Comparison of ENCODE assay signal across 12 mouse cellular contexts in genomic region chr16:18135196-18135595, GRCm38 (mm10). TPM values are rescaled to one million over a fixed set of nuclear protein-coding genes. Genes with fewer than 3 reads are reported as not detected.
DNase-seq lines count a peak whose midpoint lies in the region; ATAC-seq and TF ChIP-seq lines count a peak whose summit lies in the region.
"Had no signal": no experiment of that assay in that cellular context is flagged by ENCODE, and none has a peak within 500 bp of the region (broad histone marks: within the 10 kb centered on the region; RNA-seq: fewer than 3 reads in every experiment).

No protein-coding gene starts in this region.

- no peak overlapping the region for H3K4me3 ChIP-seq in heart, adult 2 months
- no peak overlapping the region for H3K4me3 ChIP-seq in liver, embryonic 16.5 days (ENCODE audit: low read depth, low read length)
- H3K4me3 ChIP-seq in liver, embryonic 12.5 days = no peak overlapping the region
- H3K4me3 ChIP-seq in cerebellum, adult 2 months (replicated peaks; ENCODE audit: insufficient read depth, low read depth, low read length) = peak overlapping the region; percentile 32
- no peak overlapping the region for H3K4me3 ChIP-seq in midbrain, embryonic 10.5 days
- no peak overlapping the region for H3K4me3 ChIP-seq in thymus, adult 2 months (ENCODE audit: control insufficient read depth, insufficient read depth, low read length)
- H3K4me3 ChIP-seq: forebrain, embryonic 13.5 days; hindbrain, embryonic 10.5 days; lung, embryonic 15.5 days had no signal

- H3K9ac ChIP-seq in heart, adult 2 months (ENCODE audit: low read depth, low read length) = no peak overlapping the region
- no peak overlapping the region for H3K9ac ChIP-seq in liver, embryonic 16.5 days (ENCODE audit: low read depth, low read length)
- H3K9ac ChIP-seq in liver, embryonic 12.5 days = no peak overlapping the region
- H3K9ac ChIP-seq: forebrain, embryonic 13.5 days; lung, embryonic 15.5 days had no signal

- no peak overlapping the region for H3K27ac ChIP-seq in heart, adult 2 months
- H3K27ac ChIP-seq in liver, embryonic 16.5 days (ENCODE audit: low read length) = peak overlapping the region; percentile 20; the same call in 1 of the 2 replicates
- no peak overlapping the region for H3K27ac ChIP-seq in liver, embryonic 12.5 days
- H3K27ac ChIP-seq in cerebellum, adult 2 months (ENCODE audit: insufficient read depth, low read length) = peak overlapping the region; percentile 97
- no peak overlapping the region for H3K27ac ChIP-seq in midbrain, embryonic 10.5 days (replicated peaks)
- H3K27ac ChIP-seq in thymus, adult 2 months (ENCODE audit: control insufficient read depth, insufficient read depth, low read length) = no peak overlapping the region
- H3K27ac ChIP-seq: forebrain, embryonic 13.5 days; lung, embryonic 15.5 days had no signal

- H3K36me3 ChIP-seq in heart, adult 2 months (ENCODE audit: control insufficient read depth, insufficient read depth, low read length) = no peaks in the 10 kb centered on the region
- no peaks in the 10 kb centered on the region for H3K36me3 ChIP-seq in liver, embryonic 16.5 days (ENCODE audit: control insufficient read depth, insufficient read depth)
- no peaks in the 10 kb centered on the region for H3K36me3 ChIP-seq in liver, embryonic 12.5 days
- H3K36me3 ChIP-seq in midbrain, embryonic 10.5 days = no peaks in the 10 kb centered on the region
- no peaks in the 10 kb centered on the region for H3K36me3 ChIP-seq in thymus, adult 2 months (ENCODE audit: control insufficient read depth, insufficient read depth, low read length)
- H3K36me3 ChIP-seq: hindbrain, embryonic 10.5 days; lung, embryonic 15.5 days had no signal

- no peak for TF ChIP-seq POLR2A in heart, adult 2 months (IDR thresholded peaks at IDR 0.05; ENCODE audit: insufficient read depth, low read depth, low read length)
- TF ChIP-seq POLR2A in cerebellum, adult 2 months (IDR thresholded peaks at IDR 0.05; ENCODE audit: borderline replicate concordance, insufficient read depth, low read length) = no peak
- TF ChIP-seq POLR2A in thymus, adult 2 months (IDR thresholded peaks at IDR 0.05; ENCODE audit: control insufficient read depth, extremely low read depth, insufficient read depth, low read length, poor library complexity) = no peak

- no peak for ATAC-seq in liver, embryonic 16.5 days (ENCODE audit: low read depth)
- no peak; the same call in 1 of the 2 replicates for ATAC-seq in liver, embryonic 12.5 days
- ATAC-seq: forebrain, embryonic 13.5 days had no signal

- H3K79me2 ChIP-seq in heart, adult 2 months (replicated peaks; ENCODE audit: control insufficient read depth, insufficient read depth, low read length) = no peaks in the 10 kb centered on the region

- peak; percentile 45 to 52 for DNase-seq in heart, adult 2 months
- DNase-seq in heart, postnatal 25 days (ENCODE audit: low spot score) = no peak
- peak; percentile 89 to 92 for DNase-seq in cerebellum, adult 2 months
- peak; percentile 74 for DNase-seq in kidney, postnatal 14 days
- no peak for DNase-seq in midbrain, embryonic 10.5 days (ENCODE audit: low spot score)
- DNase-seq in thymus, adult 2 months = no peak
- DNase-seq: thymus, adult 18-20 months had no signal

- no peaks in the 10 kb centered on the region for H3K9me3 ChIP-seq in liver, embryonic 16.5 days (replicated peaks; ENCODE audit: control insufficient read depth, low read length)
- H3K9me3 ChIP-seq in liver, embryonic 12.5 days (replicated peaks) = no peaks in the 10 kb centered on the region
- H3K9me3 ChIP-seq in midbrain, embryonic 10.5 days (replicated peaks) = no peaks in the 10 kb centered on the region
- H3K9me3 ChIP-seq: forebrain, embryonic 13.5 days; hindbrain, embryonic 10.5 days; lung, embryonic 15.5 days had no signal

- intact Hi-C loops in heart, adult 2 months (cut with DNase I) = loop anchor here (5.0 kb wide), 1 partner anchor 388 kb away; no protein-coding TSS in a partner anchor
- intact Hi-C loops in heart, postnatal 25 days (cut with DNase I) = no loop called here

- WGBS in heart, adult 2 months = 37% methylated on average over 5 of the region's 5 CpGs
- WGBS in liver, embryonic 16.5 days (ENCODE audit: insufficient replicate concordance) = 50% methylated on average over 5 of the region's 5 CpGs
- 71% methylated on average over 5 of the region's 5 CpGs for WGBS in liver, embryonic 12.5 days (ENCODE audit: insufficient replicate concordance)
- 5% methylated on average over 5 of the region's 5 CpGs for WGBS in cerebellum, adult 2 months
- 91% methylated on average over 5 of the region's 5 CpGs for WGBS in midbrain, embryonic 10.5 days
- WGBS in thymus, adult 2 months = 89% methylated on average over 5 of the region's 5 CpGs

- no peaks in the 10 kb centered on the region; the same call in 1 of the 2 replicates for H3K4me1 ChIP-seq in heart, adult 2 months (ENCODE audit: control insufficient read depth, insufficient read depth, low read length)
- H3K4me1 ChIP-seq in liver, embryonic 16.5 days (ENCODE audit: control insufficient read depth, low read depth, low read length) = no peaks in the 10 kb centered on the region; the same call in 1 of the 2 replicates
- H3K4me1 ChIP-seq in liver, embryonic 12.5 days = peaks cover 11% of the 10 kb centered on the region; the same call in 1 of the 2 replicates
- H3K4me1 ChIP-seq in cerebellum, adult 2 months (ENCODE audit: control insufficient read depth, insufficient read depth, low read length) = peaks cover 79% of the 10 kb centered on the region
- peaks cover 7% of the 10 kb centered on the region for H3K4me1 ChIP-seq in midbrain, embryonic 10.5 days
- H3K4me1 ChIP-seq in thymus, adult 2 months (replicated peaks; ENCODE audit: control insufficient read depth, insufficient read depth, low read length) = peaks cover 6% of the 10 kb centered on the region

- no peak for TF ChIP-seq EP300 in heart, adult 2 months (IDR thresholded peaks at IDR 0.05; ENCODE audit: insufficient read depth, low read depth, low read length)

- no peaks in the 10 kb centered on the region for H3K27me3 ChIP-seq in heart, adult 2 months (ENCODE audit: control insufficient read depth, insufficient read depth, low read length)
- H3K27me3 ChIP-seq in liver, embryonic 16.5 days (ENCODE audit: control insufficient read depth, insufficient read depth, low read depth, low read length) = no peaks in the 10 kb centered on the region
- peaks cover 20% of the 10 kb centered on the region for H3K27me3 ChIP-seq in liver, embryonic 12.5 days (replicated peaks)
- H3K27me3 ChIP-seq in cerebellum, adult 2 months (ENCODE audit: control insufficient read depth, insufficient read depth, low read length) = no peaks in the 10 kb centered on the region
- peaks cover 24% of the 10 kb centered on the region for H3K27me3 ChIP-seq in midbrain, embryonic 10.5 days (ENCODE audit: low read depth, poor library complexity, severe bottlenecking)
- H3K27me3 ChIP-seq in thymus, adult 2 months (ENCODE audit: control insufficient read depth, insufficient read depth, low read length) = no peaks in the 10 kb centered on the region
- H3K27me3 ChIP-seq: forebrain, embryonic 13.5 days; lung, embryonic 15.5 days had no signal

- TF ChIP-seq CTCF in heart, adult 2 months (IDR thresholded peaks at IDR 0.05) = no peak
- no peak for TF ChIP-seq CTCF in cerebellum, adult 2 months (IDR thresholded peaks at IDR 0.05; ENCODE audit: borderline replicate concordance, insufficient read depth, low read depth, low read length)
- no peak for TF ChIP-seq CTCF in thymus, adult 2 months (IDR thresholded peaks at IDR 0.05; ENCODE audit: borderline replicate concordance, control insufficient read depth, extremely low read depth, insufficient read depth, low read length, poor library complexity)

- no peak overlapping the region for H3K4me2 ChIP-seq in liver, embryonic 16.5 days (ENCODE audit: low read depth, low read length)
- H3K4me2 ChIP-seq in liver, embryonic 12.5 days = no peak overlapping the region
- H3K4me2 ChIP-seq: forebrain, embryonic 13.5 days; lung, embryonic 15.5 days had no signal

RNA-seq across cellular contexts. Expression of gene Rtn4r, which starts 7.8 kb away (rescaled TPM):
- 1 to 10 TPM; 2.3 to 9.8 TPM for total RNA-seq in heart, adult 2 months (2021)
- polyA plus RNA-seq in heart, adult 2 months (2012; rRNA removed) = 31.9 and 57.8 TPM in 2 replicates
- total RNA-seq in heart, postnatal 25 days (2021) = 1 to 10 TPM; 9.1 to 9.9 TPM
- polyA plus RNA-seq in liver, embryonic 16.5 days (2015; fragmentation: Nextera tagmentation; extraction: Ambion mirVana) = 0.11 and 0.15 TPM in 2 replicates
- polyA plus RNA-seq in liver, embryonic 12.5 days (2016; fragmentation: Nextera tagmentation; extraction: Ambion mirVana) = 0.65 and 0.68 TPM in 2 replicates
- polyA plus RNA-seq in cerebellum, adult 2 months (2012; rRNA removed) = 82.9 and 97.4 TPM in 2 replicates
- polyA plus RNA-seq in midbrain, embryonic 10.5 days (2016; fragmentation: Nextera tagmentation; extraction: Ambion mirVana) = 1.8 and 2.2 TPM in 2 replicates
- polyA plus RNA-seq in thymus, adult 2 months (2012; rRNA removed) = 5.7 and 6.6 TPM in 2 replicates

RNA-seq across cellular contexts. Expression of gene Prodh, which starts 45.2 kb away (rescaled TPM):
- total RNA-seq in heart, adult 2 months (2021) = 10 to 100 TPM; 18.8 to 23.4 TPM
- polyA plus RNA-seq in heart, adult 2 months (2012; rRNA removed) = 46.7 and 57.9 TPM in 2 replicates
- total RNA-seq in heart, postnatal 25 days (2021) = 10 to 100 TPM; 21.9 to 25.9 TPM
- polyA plus RNA-seq in liver, embryonic 16.5 days (2015; fragmentation: Nextera tagmentation; extraction: Ambion mirVana) = 2.2 and 2.3 TPM in 2 replicates
- 8.6 and 10.1 TPM in 2 replicates for polyA plus RNA-seq in liver, embryonic 12.5 days (2016; fragmentation: Nextera tagmentation; extraction: Ambion mirVana)
- 45.1 and 55.8 TPM in 2 replicates for polyA plus RNA-seq in cerebellum, adult 2 months (2012; rRNA removed)
- polyA plus RNA-seq in midbrain, embryonic 10.5 days (2016; fragmentation: Nextera tagmentation; extraction: Ambion mirVana) = 13.0 and 15.1 TPM in 2 replicates
- polyA plus RNA-seq in thymus, adult 2 months (2012; rRNA removed) = 74.1 and 84.2 TPM in 2 replicates

Comparison
In these comparisons a context has a peak if more than half of its experiments do, and no peak if none do; other contexts are left out.
1. DNase-seq: peak in heart, adult 2 months (2 of 2), cerebellum, adult 2 months (2 of 2) and kidney, postnatal 14 days (single experiment); none in heart, postnatal 25 days (single experiment), midbrain, embryonic 10.5 days (single experiment) and thymus, adult 2 months (single experiment).
2. H3K27ac ChIP-seq: peak in liver, embryonic 16.5 days (single experiment) and cerebellum, adult 2 months (single experiment); none in heart, adult 2 months (single experiment), liver, embryonic 12.5 days (single experiment), midbrain, embryonic 10.5 days (single experiment) and thymus, adult 2 months (single experiment).